ENCODE assay signal across 10 mouse cellular contexts in genomic region chrX:136599416-136599815, GRCm38 (mm10). TPM values are rescaled to one million over a fixed set of nuclear protein-coding genes. Genes with fewer than 3 reads are reported as not detected.
DNase-seq lines count a peak whose midpoint lies in the region; ATAC-seq and TF ChIP-seq lines count a peak whose summit lies in the region.
"Had no signal": no experiment of that assay in that cellular context is flagged by ENCODE, and none has a peak within 500 bp of the region (broad histone marks: within the 10 kb centered on the region; RNA-seq: fewer than 3 reads in every experiment).

No protein-coding gene starts in this region.

- no peak overlapping the region for H3K27ac ChIP-seq in liver, adult 2 months (replicated peaks; ENCODE audit: insufficient read depth, low read depth, low read length)
- no peak overlapping the region for H3K27ac ChIP-seq in liver, embryonic 11.5 days (ENCODE audit: low read depth, low read length)
- no peak overlapping the region for H3K27ac ChIP-seq in midbrain, embryonic 12.5 days (replicated peaks)
- H3K27ac ChIP-seq: limb, embryonic 12.5 days had no signal

- no peak overlapping the region for H3K4me2 ChIP-seq in liver, embryonic 11.5 days
- H3K4me2 ChIP-seq in midbrain, embryonic 12.5 days (replicated peaks): no peak overlapping the region
- H3K4me2 ChIP-seq: limb, embryonic 12.5 days had no signal

- H3K4me1 ChIP-seq in liver, adult 2 months (ENCODE audit: control insufficient read depth, insufficient read depth, low read length): no peaks in the 10 kb centered on the region
- H3K4me1 ChIP-seq in liver, embryonic 11.5 days (replicated peaks; ENCODE audit: control insufficient read depth, insufficient read depth, low read length): no peaks in the 10 kb centered on the region
- no peaks in the 10 kb centered on the region for H3K4me1 ChIP-seq in midbrain, embryonic 12.5 days
- H3K4me1 ChIP-seq: limb, embryonic 12.5 days had no signal

- no peaks in the 10 kb centered on the region for H3K27me3 ChIP-seq in liver, adult 2 months (ENCODE audit: control insufficient read depth, insufficient read depth, low read length)
- H3K27me3 ChIP-seq in liver, embryonic 11.5 days (replicated peaks; ENCODE audit: control insufficient read depth, insufficient read depth, low read length): no peaks in the 10 kb centered on the region
- no peaks in the 10 kb centered on the region for H3K27me3 ChIP-seq in midbrain, embryonic 12.5 days
- H3K27me3 ChIP-seq: limb, embryonic 12.5 days had no signal

- TF ChIP-seq POLR2A in liver, adult 2 months (IDR thresholded peaks at IDR 0.05; ENCODE audit: extremely low read depth, insufficient read depth, low read length): no peak

- no peaks in the 10 kb centered on the region for H3K9me3 ChIP-seq in liver, embryonic 11.5 days (ENCODE audit: control insufficient read depth, low read length)
- H3K9me3 ChIP-seq in midbrain, embryonic 12.5 days: no peaks in the 10 kb centered on the region
- H3K9me3 ChIP-seq: limb, embryonic 12.5 days had no signal

- no peaks in the 10 kb centered on the region for H3K36me3 ChIP-seq in liver, adult 2 months (ENCODE audit: control insufficient read depth, insufficient read depth, low read length)
- H3K36me3 ChIP-seq in liver, embryonic 11.5 days (ENCODE audit: control insufficient read depth, insufficient read depth, low read length): no peaks in the 10 kb centered on the region
- no peaks in the 10 kb centered on the region for H3K36me3 ChIP-seq in midbrain, embryonic 12.5 days
- H3K36me3 ChIP-seq: limb, embryonic 12.5 days had no signal

- DNase-seq in adrenal gland, postnatal 25 days: peak; percentile 1
- no peak for DNase-seq in adrenal gland, adult 8-10 months
- peak; percentile 1 for DNase-seq in liver, adult 2 months (ENCODE audit: extremely low read depth, low read depth, low spot score)
- no peak for DNase-seq in liver, embryonic 11.5 days (ENCODE audit: low spot score)
- peak; percentile 26 for DNase-seq in cerebellum, postnatal 4 days (ENCODE audit: low spot score in 2 of 2)
- peak; percentile 36 to 53 for DNase-seq in kidney, postnatal 4 days
- DNase-seq in spleen, postnatal 36 days (ENCODE audit: low spot score in 2 of 2): no peak

- H3K9ac ChIP-seq in liver, adult 2 months (ENCODE audit: low read depth, low read length): no peak overlapping the region
- H3K9ac ChIP-seq in liver, embryonic 11.5 days (ENCODE audit: low read depth, low read length): no peak overlapping the region
- H3K9ac ChIP-seq in midbrain, embryonic 12.5 days (replicated peaks): no peak overlapping the region
- H3K9ac ChIP-seq: limb, embryonic 12.5 days had no signal

- no peak for ATAC-seq in liver, embryonic 11.5 days (replicated peaks; ENCODE audit: low FRiP score)
- peak; percentile 19; the same call in 1 of the 2 replicates for ATAC-seq in midbrain, embryonic 12.5 days (ENCODE audit: low FRiP score, low read depth)

- H3K79me2 ChIP-seq in liver, adult 2 months (ENCODE audit: control insufficient read depth, insufficient read depth, low read length): no peaks in the 10 kb centered on the region

- 6% methylated on average over 3 of the region's 3 CpGs for WGBS in liver, adult 2 months
- WGBS in liver, embryonic 11.5 days: 13% methylated on average over 3 of the region's 3 CpGs
- WGBS in midbrain, embryonic 12.5 days: 19% methylated on average over 3 of the region's 3 CpGs

- H3K4me3 ChIP-seq in liver, adult 2 months (ENCODE audit: insufficient read depth, low read depth, low read length): no peak overlapping the region
- no peak overlapping the region for H3K4me3 ChIP-seq in liver, embryonic 11.5 days (ENCODE audit: low read depth, low read length)
- no peak overlapping the region for H3K4me3 ChIP-seq in midbrain, embryonic 12.5 days
- H3K4me3 ChIP-seq: erythroblast, embryonic 14.5 days; limb, embryonic 12.5 days had no signal

- peak; percentile 11; the same call in 1 of the 2 replicates for TF ChIP-seq CTCF in liver, adult 2 months (IDR thresholded peaks at IDR 0.05; ENCODE audit: low read depth, low read length)

RNA-seq across cellular contexts. Expression of gene Tceal3, which starts 8.8 kb away (rescaled TPM):
- total RNA-seq in adrenal gland, postnatal 25 days (2021): 24.0 and 24.3 TPM in 2 replicates
- 10 to 100 TPM; 26.8 to 52.9 (median 37.0) TPM for total RNA-seq in adrenal gland, adult 8-10 months (2022)
- not detected in 2 replicates for total RNA-seq in liver, adult 2 months (2014; rRNA removed)
- not detected in 2 replicates for polyA plus RNA-seq in liver, adult 2 months (2012; rRNA removed)
- polyA plus RNA-seq in liver, embryonic 11.5 days (2014; fragmentation: Nextera tagmentation; extraction: Ambion mirVana): 1.6 and 1.9 TPM in 2 replicates
- 26.9 and 32.3 TPM in 2 replicates for polyA plus RNA-seq in midbrain, embryonic 12.5 days (2016; fragmentation: Nextera tagmentation; extraction: Ambion mirVana)
- polyA plus RNA-seq: erythroblast, embryonic 14.5 days had no signal

RNA-seq across cellular contexts. Expression of gene Kir3dl2, which starts 55.6 kb away (rescaled TPM):
- not detected in 2 replicates for total RNA-seq in adrenal gland, postnatal 25 days (2021)
- not detected for total RNA-seq in adrenal gland, adult 8-10 months (2022)
- not detected in 2 replicates for total RNA-seq in liver, adult 2 months (2014; rRNA removed)
- not detected in 2 replicates for polyA plus RNA-seq in liver, adult 2 months (2012; rRNA removed)
- polyA plus RNA-seq in liver, embryonic 11.5 days (2014; fragmentation: Nextera tagmentation; extraction: Ambion mirVana): not detected in 2 replicates
- polyA plus RNA-seq in midbrain, embryonic 12.5 days (2016; fragmentation: Nextera tagmentation; extraction: Ambion mirVana): 0.17 TPM in 1 of 2 replicates, not detected in the other
- polyA plus RNA-seq: erythroblast, embryonic 14.5 days; limb, embryonic 12.5 days had no signal

Comparison
In these comparisons a context has a peak if more than half of its experiments do, and no peak if none do; other contexts are left out.
1. DNase-seq: peak in adrenal gland, postnatal 25 days (single experiment), liver, adult 2 months (single experiment), cerebellum, postnatal 4 days (2 of 2) and kidney, postnatal 4 days (2 of 2); none in adrenal gland, adult 8-10 months (single experiment), liver, embryonic 11.5 days (single experiment) and spleen, postnatal 36 days (0 of 2).
2. RNA of gene Tceal3, which starts 8.8 kb away (total RNA-seq): 26.8 to 52.9 TPM in adrenal gland, adult 8-10 months and 24.0 to 24.3 TPM in adrenal gland, postnatal 25 days; not detected in liver, adult 2 months; every median in the first group is over 10 times any median in the second.